Mouse (Mus musculus) heart, postnatal 25 days (tissue): ENCODE data around the gene Rpgrip1l. TPM values are rescaled to one million over a fixed set of nuclear protein-coding genes. Genes with fewer than 3 reads are reported as not detected.

Experiments used
- DNase-seq: peaks from one replicate; pipeline ENCODE4 v3.0.0; 2022; ENCODE audit warnings: low spot score
- intact Hi-C: fragments of 180-260 bp; cut with DNase I; formaldehyde crosslinking; loops from one replicate; pipeline ENCODE4 v1.15.1; 2025
- total RNA-seq, 2 experiments: library from RNA; stranded (reverse); gene quantifications; 2 replicates each; pipeline ENCODE4 v1.2.3; 2021

The Rpgrip1l gene
- 1 to 10 TPM; 3.8 to 5.1 TPM for total RNA-seq

- DNase-seq, result peak; percentile 95
- intact Hi-C loops, result no loop called here
Observed at GRCm38 (mm10) chr8:91312835-91313832, at the start of gene Rpgrip1l, which contains the start of gene Fto. Gene Rpgrip1l, minus strand, starts transcription at chr8:91313262. Gene Fto, plus strand, starts transcription at chr8:91313525.

GRCm38 (mm10) chr8:91360644-91361357, 47.7 kb upstream of the Rpgrip1l start:
- intact Hi-C loops, result no loop called here
- DNase-seq, result no peak

GRCm38 (mm10) chr8:91359511-91359910, 46.4 kb upstream of the Rpgrip1l start:
- intact Hi-C loops, result no loop called here

GRCm38 (mm10) chr8:91358016-91358415, 45.0 kb upstream of the Rpgrip1l start:
- no peak for DNase-seq
- intact Hi-C loops, result no loop called here

More at GRCm38 (mm10) chr8:91359511-91359910, 46.4 kb upstream of the Rpgrip1l start:
- no peak for DNase-seq

- no peak for DNase-seq
- intact Hi-C loops, result no loop called here
Observed at GRCm38 (mm10) chr8:91357493-91358014, 44.5 kb upstream of the Rpgrip1l start.

- no peak for DNase-seq
- intact Hi-C loops, result no loop called here
Observed at GRCm38 (mm10) chr8:91355956-91356699, 43.1 kb upstream of the Rpgrip1l start.

- intact Hi-C loops, result no loop called here
- no peak for DNase-seq
Observed at GRCm38 (mm10) chr8:91355301-91355905, 42.3 kb upstream of the Rpgrip1l start.

- DNase-seq, result no peak
- intact Hi-C loops, result no loop called here
Observed at GRCm38 (mm10) chr8:91353907-91354306, 40.8 kb upstream of the Rpgrip1l start.

- no peak for DNase-seq
- intact Hi-C loops, result no loop called here
Observed at GRCm38 (mm10) chr8:91353062-91353461, 40.0 kb upstream of the Rpgrip1l start.

- intact Hi-C loops, result no loop called here
- DNase-seq, result no peak
Observed at GRCm38 (mm10) chr8:91352598-91352997, 39.5 kb upstream of the Rpgrip1l start.

GRCm38 (mm10) chr8:91350628-91351027, 37.6 kb upstream of the Rpgrip1l start:
- no peak for DNase-seq

GRCm38 (mm10) chr8:91349816-91350215, 36.8 kb upstream of the Rpgrip1l start:
- DNase-seq, result no peak
- intact Hi-C loops, result no loop called here

More at GRCm38 (mm10) chr8:91350628-91351027, 37.6 kb upstream of the Rpgrip1l start:
- intact Hi-C loops, result no loop called here

- DNase-seq, result no peak
- intact Hi-C loops, result no loop called here
Observed at GRCm38 (mm10) chr8:91347595-91347994, 34.5 kb upstream of the Rpgrip1l start.

GRCm38 (mm10) chr8:91347146-91347545, 34.1 kb upstream of the Rpgrip1l start:
- DNase-seq, result no peak
- intact Hi-C loops, result no loop called here

GRCm38 (mm10) chr8:91344659-91345058, 31.6 kb upstream of the Rpgrip1l start:
- intact Hi-C loops, result no loop called here
- DNase-seq, result no peak

- intact Hi-C loops, result no loop called here
- no peak for DNase-seq
Observed at GRCm38 (mm10) chr8:91342798-91343197, 29.7 kb upstream of the Rpgrip1l start.

- no peak for DNase-seq
- intact Hi-C loops, result no loop called here
Observed at GRCm38 (mm10) chr8:91342196-91342595, 29.1 kb upstream of the Rpgrip1l start.

- intact Hi-C loops, result no loop called here
- no peak for DNase-seq
Observed at GRCm38 (mm10) chr8:91340746-91341145, 27.7 kb upstream of the Rpgrip1l start.

GRCm38 (mm10) chr8:91339651-91340050, 26.6 kb upstream of the Rpgrip1l start:
- intact Hi-C loops, result no loop called here
- DNase-seq, result no peak
